8 mouse cellular contexts compared by ENCODE assay signal in the genomic region with DNA sequence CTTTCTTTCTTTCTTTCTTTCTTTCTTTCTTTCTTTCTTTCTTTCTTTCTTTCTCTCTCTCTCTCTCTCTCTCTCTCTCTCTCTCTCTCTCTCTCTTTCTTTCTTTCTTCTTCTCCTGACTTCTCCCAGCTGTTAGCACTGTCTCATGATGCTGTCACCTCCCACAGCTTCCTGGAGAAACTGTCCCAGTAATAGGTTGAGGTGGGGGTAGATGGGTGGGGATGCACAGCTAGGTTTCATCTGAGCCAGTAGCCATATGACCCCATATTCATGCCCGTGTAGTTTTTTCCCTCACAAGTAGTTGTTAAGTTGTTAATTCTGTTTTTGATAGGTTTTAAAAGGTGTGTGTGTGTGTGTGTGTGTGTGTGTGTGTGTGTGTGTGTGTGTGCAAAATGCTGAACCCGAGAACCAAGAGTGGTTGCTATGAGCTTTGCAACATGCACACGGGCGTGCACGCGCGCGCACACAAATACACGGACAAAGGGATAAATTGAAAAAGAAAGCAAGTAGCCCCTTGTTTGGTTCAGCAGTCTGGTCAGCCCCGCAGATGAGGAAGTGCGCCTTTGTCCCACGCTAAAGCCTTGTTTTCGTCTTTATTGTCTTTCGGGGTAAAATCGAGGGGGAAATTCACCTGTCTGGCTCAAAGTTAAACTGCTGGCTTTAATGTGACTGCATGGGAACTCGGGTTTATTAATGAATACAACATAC.
A peak's percentile ranks its signal among the peaks of the same experiment; 100 is the strongest.
DNase-seq lines count a peak whose midpoint lies in the region; ATAC-seq and TF ChIP-seq lines count a peak whose summit lies in the region.

No protein-coding gene starts in this region.

- peak overlapping the region; percentile 45 for H3K9ac ChIP-seq in forebrain, postnatal 0 days
- H3K9ac ChIP-seq in limb, embryonic 13.5 days: peak overlapping the region; percentile 58

- no peaks in the 10 kb centered on the region; the same call in 1 of the 2 replicates for H3K27me3 ChIP-seq in forebrain, postnatal 0 days (ENCODE audit: insufficient read depth, low read length)
- 0 out of 2 replicates have a peak, but pooled peaks cover 2% of the 10 kb centered on the region for H3K27me3 ChIP-seq in limb, embryonic 13.5 days
- no peaks in the 10 kb centered on the region for H3K27me3 ChIP-seq in myocyte (ENCODE audit: control insufficient read depth, insufficient read depth, insufficient read length)

- no peak for TF ChIP-seq POLR2A in myocyte (IDR thresholded peaks at IDR 0.05; ENCODE audit: insufficient read length, low read depth)

- no peak for TF ChIP-seq CTCF in forebrain, postnatal 0 days (IDR thresholded peaks at IDR 0.05; ENCODE audit: low read depth)

- 1% methylated on average over 16 of the region's 16 CpGs for WGBS in forebrain, postnatal 0 days
- WGBS in limb, embryonic 13.5 days: 4% methylated on average over 16 of the region's 16 CpGs

- no peak overlapping the region for H3ac ChIP-seq in myocyte (ENCODE audit: control insufficient read depth, insufficient read length)

- H3K36me3 ChIP-seq in forebrain, postnatal 0 days (ENCODE audit: insufficient read depth): no peaks in the 10 kb centered on the region
- H3K36me3 ChIP-seq in limb, embryonic 13.5 days: no peaks in the 10 kb centered on the region
- no peaks in the 10 kb centered on the region for H3K36me3 ChIP-seq in myocyte (ENCODE audit: control insufficient read depth, insufficient read depth)

- H3K4me1 ChIP-seq in brown adipose tissue, adult 24 weeks (ENCODE audit: control insufficient read depth, insufficient read depth, insufficient read length, low read length): peaks cover 3% of the 10 kb centered on the region; the same call in 1 of the 2 replicates
- H3K4me1 ChIP-seq in forebrain, postnatal 0 days (ENCODE audit: insufficient read depth): peaks cover 10% of the 10 kb centered on the region; the same call in 1 of the 2 replicates
- peaks cover 26% of the 10 kb centered on the region for H3K4me1 ChIP-seq in limb, embryonic 13.5 days

- intact Hi-C loops in gastrocnemius, postnatal 36 days (cut with DNase I): no loop called here

- no peak overlapping the region for H3K27ac ChIP-seq in brown adipose tissue, adult 24 weeks (replicated peaks; ENCODE audit: low read depth, low read length)
- H3K27ac ChIP-seq in forebrain, postnatal 0 days (ENCODE audit: low read depth, low read length): peak overlapping the region; percentile 36
- no peak overlapping the region for H3K27ac ChIP-seq in limb, embryonic 13.5 days

- no peaks in the 10 kb centered on the region for H3K9me3 ChIP-seq in forebrain, postnatal 0 days (ENCODE audit: low read length)
- no peaks in the 10 kb centered on the region for H3K9me3 ChIP-seq in limb, embryonic 13.5 days

- H3K4me2 ChIP-seq in forebrain, postnatal 0 days (ENCODE audit: low read depth): peak overlapping the region; percentile 52
- H3K4me2 ChIP-seq in limb, embryonic 13.5 days (replicated peaks): peak overlapping the region; percentile 64
- H3K4me2 ChIP-seq in myocyte (ENCODE audit: low read depth): peak overlapping the region; percentile 94

- peak; percentile 37 to 49 for DNase-seq in layer of hippocampus, postnatal 10 days (ENCODE audit: low spot score in 2 of 2)
- DNase-seq in layer of hippocampus, postnatal 14 days (ENCODE audit: low spot score in 2 of 2): no peak
- peak; percentile 73 for DNase-seq in forebrain, postnatal 0 days
- DNase-seq in gastrocnemius, postnatal 36 days: no peak
- DNase-seq in yolk sac, embryonic 10.5 days (ENCODE audit: low spot score): no peak

- no peaks in the 10 kb centered on the region for H3K79me2 ChIP-seq in myocyte (ENCODE audit: control insufficient read depth, insufficient read depth)

- peak; percentile 69 for ATAC-seq in forebrain, postnatal 0 days
- ATAC-seq in limb, embryonic 13.5 days (ENCODE audit: low FRiP score, low read depth): no peak

- H3K4me3 ChIP-seq in brown adipose tissue, adult 24 weeks (ENCODE audit: insufficient read depth, low read depth, low read length): peak overlapping the region; percentile 31
- peak overlapping the region; percentile 28 for H3K4me3 ChIP-seq in forebrain, postnatal 0 days (ENCODE audit: low read depth, low read length)
- peak overlapping the region; percentile 33 for H3K4me3 ChIP-seq in limb, embryonic 13.5 days
- H3K4me3 ChIP-seq in myocyte: peak overlapping the region; percentile 18

TF ChIP-seq in myocyte, 11 proteins besides CTCF, POLR2A, EP300 and RAD21:
- TF ChIP-seq MYOD1 (IDR thresholded peaks at IDR 0.05; ENCODE audit: control insufficient read depth in 1 of 3, insufficient read length in 2 of 3, low read depth in 2 of 3): peak in 2 of 3 experiments; percentile 6 to 30
- TF ChIP-seq MAX (IDR thresholded peaks at IDR 0.05; ENCODE audit: low read depth): no peak

Comparison
In these comparisons a context has a peak if more than half of its experiments do, and no peak if none do; other contexts are left out.
1. DNase-seq: peak in layer of hippocampus, postnatal 10 days (2 of 2) and forebrain, postnatal 0 days (single experiment); none in layer of hippocampus, postnatal 14 days (0 of 2), gastrocnemius, postnatal 36 days (0 of 2) and yolk sac, embryonic 10.5 days (single experiment).
2. Peak in every context shown above with its lines, with median percentiles within 50 percentile points of each other: H3K4me3 ChIP-seq and H3K4me2 ChIP-seq.